Mouse (Mus musculus): ENCODE measurements around the gene Homer2. TPM values are rescaled to one million over a fixed set of nuclear protein-coding genes. Genes with fewer than 3 reads are reported as not detected.

The Homer2 gene
- polyA plus RNA-seq, 1 experiment from 2014 or later = 8.6 TPM

GRCm38 (mm10) chr7:81567396-81567795 lies 139.9 kb downstream of the Homer2 start:
- Histone ChIP-seq H3K4me2 (ENCODE audit: low read depth, low read length) (no peak overlapping the region), H3K9me3 (ENCODE audit: low read length) (no peaks in the 10 kb centered on the region), H3K4me3 (ENCODE audit: low read depth, low read length) (no peak overlapping the region), H3K36me3 (replicated peaks; ENCODE audit: insufficient read depth, low read length) (no peaks in the 10 kb centered on the region), H3K4me1 (ENCODE audit: insufficient read depth) (0 out of 2 replicates have a peak, but pooled peaks cover 4% of the 10 kb centered on the region), H3K9ac (replicated peaks) (no peak overlapping the region), H3K27ac (ENCODE audit: low read depth) (no peak overlapping the region), H3K27me3 (ENCODE audit: insufficient read depth, low read length) (no peaks in the 10 kb centered on the region)
- ATAC-seq (no peak), DNase-seq (peak; percentile 8)
- WGBS (ENCODE audit: insufficient replicate concordance) = 82% methylated on average over 5 of the region's 5 CpGs
- TF ChIP-seq EP300 (IDR thresholded peaks at IDR 0.05; ENCODE audit: low read depth) = no peak
- TF ChIP-seq CTCF (IDR thresholded peaks at IDR 0.05; ENCODE audit: low read depth) = no peak

GRCm38 (mm10) chr7:81566892-81567291 lies 140.4 kb downstream of the Homer2 start, which contains the start of gene Fsd2:
Fsd2 (minus strand) TSS chr7:81566944.
- Histone ChIP-seq H3K27me3 (ENCODE audit: insufficient read depth, low read length) (no peaks in the 10 kb centered on the region), H3K9ac (replicated peaks) (no peak within 1 kb of the TSS), H3K9me3 (ENCODE audit: low read length) (no peaks in the 10 kb centered on the region), H3K27ac (ENCODE audit: low read depth) (no peak within 1 kb of the TSS), H3K4me1 (ENCODE audit: insufficient read depth) (0 out of 2 replicates have a peak, but pooled peaks cover 4% of the 10 kb centered on the region), H3K4me2 (ENCODE audit: low read depth, low read length) (no peak within 1 kb of the TSS), H3K4me3 (ENCODE audit: low read depth, low read length) (no peak within 1 kb of the TSS), H3K36me3 (replicated peaks; ENCODE audit: insufficient read depth, low read length) (no peaks in the 10 kb centered on the region)
- no peak for TF ChIP-seq EP300 (IDR thresholded peaks at IDR 0.05; ENCODE audit: low read depth)
- TF ChIP-seq CTCF (IDR thresholded peaks at IDR 0.05; ENCODE audit: low read depth) = no peak
- DNase-seq = no peak
- 81% methylated on average over 9 of the region's 9 CpGs for WGBS (ENCODE audit: insufficient replicate concordance)
- ATAC-seq = no peak

DNA sequence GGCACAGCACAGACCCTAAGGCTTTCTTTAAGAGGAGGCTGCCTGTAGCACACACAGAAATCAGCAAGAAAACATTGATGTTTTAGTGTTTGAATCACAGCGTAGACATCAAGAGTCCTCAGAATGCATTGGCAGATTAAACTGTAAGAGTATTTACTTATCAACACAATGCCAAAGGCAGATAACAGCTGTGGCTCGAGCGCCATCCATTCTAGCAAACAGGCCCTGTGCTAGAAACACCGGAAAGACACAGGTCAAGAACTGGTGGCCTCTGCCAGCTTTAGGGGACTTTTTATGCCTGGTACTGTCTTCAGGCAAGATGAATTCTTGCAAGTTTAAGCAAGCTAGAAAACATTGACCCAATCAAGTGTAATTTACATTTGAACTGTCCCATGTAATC lies 141.0 kb downstream of the Homer2 start:
- no peak overlapping the region for H3K27ac ChIP-seq (ENCODE audit: low read depth)
- no peaks in the 10 kb centered on the region for H3K27me3 ChIP-seq (ENCODE audit: insufficient read depth, low read length)
- H3K9ac ChIP-seq (replicated peaks) = no peak overlapping the region
- no peak overlapping the region for H3K4me3 ChIP-seq (ENCODE audit: low read depth, low read length)
- 64% methylated on average over 4 of the region's 4 CpGs for WGBS (ENCODE audit: insufficient replicate concordance)
- H3K9me3 ChIP-seq (ENCODE audit: low read length) = no peaks in the 10 kb centered on the region
- H3K36me3 ChIP-seq (replicated peaks; ENCODE audit: insufficient read depth, low read length) = no peaks in the 10 kb centered on the region
- ATAC-seq (no peak), DNase-seq (no peak)
- no peak overlapping the region for H3K4me2 ChIP-seq (ENCODE audit: low read depth, low read length)
- 0 out of 2 replicates have a peak, but pooled peaks cover 4% of the 10 kb centered on the region for H3K4me1 ChIP-seq (ENCODE audit: insufficient read depth)
- TF ChIP-seq EP300 (IDR thresholded peaks at IDR 0.05; ENCODE audit: low read depth) (no peak), CTCF (IDR thresholded peaks at IDR 0.05; ENCODE audit: low read depth) (no peak)

DNA sequence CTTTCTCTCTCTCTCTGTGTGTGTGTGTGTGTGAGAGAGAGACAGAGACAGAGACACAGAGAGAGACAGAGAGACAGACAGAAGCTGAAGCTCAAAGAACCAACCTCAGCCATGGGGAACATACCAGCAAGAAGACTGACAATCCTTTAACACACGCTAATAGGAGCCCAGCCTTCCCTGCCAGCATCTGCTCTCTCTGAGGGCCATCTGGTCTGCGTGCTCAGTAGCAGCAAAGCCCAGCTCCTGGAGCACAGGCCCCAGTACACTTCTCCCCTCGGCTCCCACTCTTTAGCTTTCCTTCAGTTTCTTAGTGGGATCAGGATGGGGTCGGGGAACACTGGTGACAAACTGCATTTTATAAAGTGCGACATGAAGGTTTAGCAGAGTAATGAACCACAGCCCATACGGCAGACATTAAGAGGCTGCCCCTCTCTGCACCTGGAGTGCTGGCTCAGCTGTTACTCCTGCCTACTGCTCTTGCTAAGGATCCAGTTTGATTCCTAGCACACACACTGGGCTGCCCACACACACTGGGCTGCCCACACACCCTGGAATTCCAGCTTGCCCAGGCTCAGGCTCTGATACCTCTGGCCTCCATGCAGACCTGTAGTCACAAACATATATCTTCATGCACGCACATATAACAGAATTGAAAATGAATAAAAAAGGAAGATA lies 141.8 kb downstream of the Homer2 start:
- no peak overlapping the region for H3K27ac ChIP-seq (ENCODE audit: low read depth)
- no peak overlapping the region for H3K9ac ChIP-seq (replicated peaks)
- no peak for TF ChIP-seq EP300 (IDR thresholded peaks at IDR 0.05; ENCODE audit: low read depth)
- no peak for TF ChIP-seq CTCF (IDR thresholded peaks at IDR 0.05; ENCODE audit: low read depth)
- H3K4me2 ChIP-seq (ENCODE audit: low read depth, low read length) = no peak overlapping the region
- ATAC-seq = no peak
- H3K9me3 ChIP-seq (ENCODE audit: low read length) = no peaks in the 10 kb centered on the region
- WGBS (ENCODE audit: insufficient replicate concordance) = 72% methylated on average over 7 of the region's 7 CpGs
- H3K4me3 ChIP-seq (ENCODE audit: low read depth, low read length) = no peak overlapping the region
- DNase-seq = no peak
- no peaks in the 10 kb centered on the region for H3K36me3 ChIP-seq (replicated peaks; ENCODE audit: insufficient read depth, low read length)
- H3K27me3 ChIP-seq (ENCODE audit: insufficient read depth, low read length) = no peaks in the 10 kb centered on the region
- H3K4me1 ChIP-seq (ENCODE audit: insufficient read depth) = 0 out of 2 replicates have a peak, but pooled peaks cover under 1% of the 10 kb centered on the region

DNA sequence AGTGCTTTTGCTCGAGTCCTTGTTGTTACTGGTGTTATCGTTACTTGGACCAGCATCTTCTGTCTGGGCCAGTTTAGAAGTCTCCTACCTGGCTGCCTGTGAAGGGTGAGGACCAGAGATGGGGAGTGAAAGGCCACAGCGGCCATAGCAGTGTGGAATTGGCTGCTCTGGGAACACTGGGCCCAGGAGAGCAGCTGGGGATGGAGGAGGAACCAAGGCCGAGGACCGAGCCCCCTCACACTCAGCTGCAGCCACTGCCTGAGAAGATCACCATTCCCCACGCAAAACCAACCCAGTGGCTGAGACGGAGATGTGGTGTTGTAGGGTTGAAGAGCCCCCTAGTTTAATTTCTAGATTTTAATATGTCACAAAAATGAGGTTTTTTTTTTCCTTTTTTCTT lies 142.6 kb downstream of the Homer2 start:
- 69% methylated on average over 7 of the region's 7 CpGs for WGBS (ENCODE audit: insufficient replicate concordance)
- Histone ChIP-seq H3K27ac (ENCODE audit: low read depth) (no peak overlapping the region), H3K9me3 (ENCODE audit: low read length) (no peaks in the 10 kb centered on the region), H3K4me2 (ENCODE audit: low read depth, low read length) (no peak overlapping the region), H3K4me1 (ENCODE audit: insufficient read depth) (no peaks in the 10 kb centered on the region), H3K36me3 (replicated peaks; ENCODE audit: insufficient read depth, low read length) (no peaks in the 10 kb centered on the region), H3K9ac (replicated peaks) (no peak overlapping the region), H3K4me3 (ENCODE audit: low read depth, low read length) (no peak overlapping the region), H3K27me3 (ENCODE audit: insufficient read depth, low read length) (no peaks in the 10 kb centered on the region)
- ATAC-seq (no peak), DNase-seq (no peak)
- no peak for TF ChIP-seq EP300 (IDR thresholded peaks at IDR 0.05; ENCODE audit: low read depth)
- no peak for TF ChIP-seq CTCF (IDR thresholded peaks at IDR 0.05; ENCODE audit: low read depth)

GRCm38 (mm10) chr7:81563506-81564015 lies 143.8 kb downstream of the Homer2 start:
- Histone ChIP-seq H3K4me3 (ENCODE audit: low read depth, low read length) (no peak overlapping the region), H3K27me3 (ENCODE audit: insufficient read depth, low read length) (no peaks in the 10 kb centered on the region), H3K27ac (ENCODE audit: low read depth) (no peak overlapping the region), H3K9ac (replicated peaks) (no peak overlapping the region), H3K36me3 (replicated peaks; ENCODE audit: insufficient read depth, low read length) (no peaks in the 10 kb centered on the region), H3K4me2 (ENCODE audit: low read depth, low read length) (no peak overlapping the region), H3K4me1 (ENCODE audit: insufficient read depth) (no peaks in the 10 kb centered on the region), H3K9me3 (ENCODE audit: low read length) (no peaks in the 10 kb centered on the region)
- 67% methylated on average over 4 of the region's 4 CpGs for WGBS (ENCODE audit: insufficient replicate concordance)
- no peak for DNase-seq
- ATAC-seq = no peak
- TF ChIP-seq EP300 (IDR thresholded peaks at IDR 0.05; ENCODE audit: low read depth) (no peak), CTCF (IDR thresholded peaks at IDR 0.05; ENCODE audit: low read depth) (no peak)
